Mouse (Mus musculus) ES-E14 (cell line): ENCODE results near the gene Gpsm2.

Source experiments
- CHD2 ChIP-seq: IDR thresholded peaks from 2 replicates; pipeline ENCODE4 v1.6.1; 2014; ENCODE audit warnings: mild to moderate bottlenecking, low read depth, low read length, inconsistent platforms
- HCFC1 ChIP-seq: IDR thresholded peaks from 2 replicates; pipeline ENCODE4 v1.6.1; 2012; ENCODE audit warnings: low read length, inconsistent platforms, borderline replicate concordance; ENCODE audit not compliant: insufficient read depth
- ZC3H11A ChIP-seq: IDR thresholded peaks from 2 replicates; pipeline ENCODE4 v1.6.1; 2012; ENCODE audit warnings: low read depth, mild to moderate bottlenecking, inconsistent platforms, low read length, borderline replicate concordance
- ZNF384 ChIP-seq: IDR thresholded peaks from 2 replicates; pipeline ENCODE4 v1.6.1; 2012; ENCODE audit warnings: low read depth, low read length, inconsistent platforms

GRCm38 (mm10) chr3:108765476-108765875 is 43.4 kb upstream of the Gpsm2 start:
- TF ChIP-seq ZNF384 (no peak), CHD2 (no peak), HCFC1 (no peak), ZC3H11A (no peak)
